Mouse (Mus musculus): ENCODE data around the gene Tcn2. TPM values are rescaled to one million over a fixed set of nuclear protein-coding genes. Genes with fewer than 3 reads are reported as not detected.
"Not testable (repeated sequence)": the region's sequence is repeated elsewhere in the genome, so short reads cannot be mapped to it uniquely, and the experiment has no call there.

The Tcn2 gene
- polyA plus RNA-seq, 1 experiment from 2014 or later, result 57.5 TPM

DNA sequence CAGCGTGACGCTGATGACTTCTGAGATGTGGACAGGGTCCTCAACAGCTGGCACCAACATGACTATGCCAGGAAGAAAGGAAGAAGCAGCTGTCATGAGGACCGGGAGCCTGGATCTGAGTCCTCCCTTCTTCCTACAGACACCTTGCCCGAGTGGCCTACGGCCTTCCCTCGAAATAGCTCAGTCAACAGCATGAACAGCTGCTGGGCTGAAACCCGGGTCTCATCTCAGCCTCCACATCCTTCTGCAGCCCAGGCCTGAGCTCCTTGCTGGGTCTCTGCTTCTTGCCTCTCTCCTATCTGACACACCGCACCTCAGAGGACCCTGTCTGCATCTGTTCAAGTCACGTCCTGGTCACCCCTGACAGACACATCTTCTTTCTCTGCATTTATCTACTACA, 9.8 kb downstream of the Tcn2 start:
- no peaks in the 10 kb centered on the region for H3K36me3 ChIP-seq
- no peak overlapping the region for H3K9ac ChIP-seq
- no peak for ATAC-seq
- no peaks in the 10 kb centered on the region for H3K4me1 ChIP-seq (replicated peaks)
- 93% methylated on average over 9 of the region's 9 CpGs for WGBS
- no peaks in the 10 kb centered on the region for H3K9me3 ChIP-seq
- no peak overlapping the region for H3K4me2 ChIP-seq (replicated peaks)
- no peak overlapping the region for H3K27ac ChIP-seq
- no peaks in the 10 kb centered on the region for H3K27me3 ChIP-seq (replicated peaks)
- no peak overlapping the region for H3K4me3 ChIP-seq (replicated peaks)

DNA sequence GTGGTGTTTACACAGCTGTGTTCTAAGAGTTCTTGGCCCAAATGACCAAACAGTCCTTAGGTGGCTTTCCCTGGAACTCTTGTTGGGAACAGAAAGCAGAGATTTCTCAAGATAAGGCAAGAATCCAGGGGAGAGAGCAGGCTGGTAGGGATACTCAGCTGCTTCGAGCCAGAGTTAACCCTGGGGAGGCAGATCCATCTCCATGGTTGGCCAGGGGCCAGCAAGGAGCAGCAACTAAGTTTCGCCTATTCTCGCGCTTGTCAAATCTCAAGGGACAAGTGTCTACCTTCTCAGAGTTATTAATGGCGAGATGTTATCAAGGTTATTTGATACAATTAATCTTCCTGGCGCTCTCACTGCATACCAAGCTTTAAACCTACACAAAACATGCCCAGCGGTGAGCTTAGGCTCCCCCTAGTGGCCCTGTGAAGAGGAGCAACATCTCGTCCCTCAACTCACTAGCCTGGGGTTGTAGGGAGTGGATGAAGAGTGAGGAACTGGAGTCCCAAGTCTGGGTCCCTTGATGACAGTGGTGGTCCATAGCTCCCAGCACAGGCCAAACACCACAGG, 10.6 kb downstream of the Tcn2 start:
- no peak overlapping the region for H3K27ac ChIP-seq
- no peak for ATAC-seq
- H3K4me3 ChIP-seq (replicated peaks), result no peak overlapping the region
- no peaks in the 10 kb centered on the region for H3K4me1 ChIP-seq (replicated peaks)
- no peaks in the 10 kb centered on the region for H3K27me3 ChIP-seq (replicated peaks)
- no peak overlapping the region for H3K9ac ChIP-seq
- no peak overlapping the region for H3K4me2 ChIP-seq (replicated peaks)
- 42% methylated on average over 8 of the region's 8 CpGs for WGBS
- no peaks in the 10 kb centered on the region for H3K9me3 ChIP-seq
- no peaks in the 10 kb centered on the region for H3K36me3 ChIP-seq

GRCm38 (mm10) chr11:3920476-3920875, 11.5 kb downstream of the Tcn2 start:
- WGBS, result 87% methylated on average over 7 of the region's 7 CpGs
- H3K36me3 ChIP-seq, result no peaks in the 10 kb centered on the region
- no peak for ATAC-seq
- no peaks in the 10 kb centered on the region for H3K4me1 ChIP-seq (replicated peaks)
- no peaks in the 10 kb centered on the region; the same call in 1 of the 2 replicates for H3K27me3 ChIP-seq (replicated peaks)
- no peak overlapping the region for H3K9ac ChIP-seq
- no peak overlapping the region for H3K27ac ChIP-seq
- H3K4me2 ChIP-seq (replicated peaks), result no peak overlapping the region
- H3K4me3 ChIP-seq (replicated peaks), result no peak overlapping the region
- H3K9me3 ChIP-seq, result no peaks in the 10 kb centered on the region

- 51% methylated on average over 1 of the region's 1 CpGs for WGBS
- Histone ChIP-seq H3K9me3 (no peaks in the 10 kb centered on the region), H3K36me3 (no peaks in the 10 kb centered on the region), H3K27me3 (replicated peaks) (no peaks in the 10 kb centered on the region; the same call in 1 of the 2 replicates), H3K4me2 (replicated peaks) (no peak overlapping the region), H3K4me1 (replicated peaks) (peaks cover 6% of the 10 kb centered on the region; the same call in 1 of the 2 replicates), H3K4me3 (replicated peaks) (no peak overlapping the region), H3K27ac (no peak overlapping the region), H3K9ac (no peak overlapping the region)
- no peak for ATAC-seq
Observed at GRCm38 (mm10) chr11:3918738-3919137, 13.2 kb downstream of the Tcn2 start.

DNA sequence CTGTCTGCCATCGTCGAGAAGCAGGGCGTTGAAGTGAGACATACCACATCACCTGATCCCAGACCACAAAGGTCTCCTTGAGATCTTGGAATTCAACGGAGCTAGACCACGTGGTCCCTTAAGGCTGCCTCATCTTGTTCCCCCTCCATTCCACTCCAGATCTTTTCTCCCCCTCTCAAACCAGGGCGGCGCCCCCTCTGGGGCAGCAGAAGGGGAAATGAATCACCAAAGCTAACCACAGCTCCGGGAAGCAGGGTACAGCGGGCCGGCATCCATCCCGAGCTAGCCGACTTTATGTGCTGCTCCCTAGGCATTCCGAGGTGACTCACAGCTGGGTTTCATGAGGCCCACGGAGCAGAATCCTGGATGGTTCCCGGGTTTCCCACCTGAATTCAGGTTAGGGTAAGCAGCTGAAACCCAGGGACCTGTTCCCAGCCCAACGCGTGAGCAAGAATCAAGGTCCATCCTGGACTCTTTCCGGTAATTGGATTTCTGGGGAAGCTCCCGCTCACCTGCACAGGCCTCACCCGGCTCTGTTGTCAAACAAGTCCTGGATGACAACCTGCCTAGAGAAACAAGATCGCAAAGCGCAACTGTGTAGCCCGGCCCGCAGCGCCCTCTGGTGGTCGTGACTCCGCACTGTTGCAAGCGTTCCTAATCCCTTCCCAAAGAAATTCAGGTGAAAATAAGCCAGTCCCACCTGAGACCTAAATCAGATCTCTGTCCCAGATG, 17.7 kb downstream of the Tcn2 start, which contains the start of gene Slc35e4:
Slc35e4 (minus strand) TSS at position 556 of the 732 bp plus-strand sequence.
- peak within 1 kb of the TSS; percentile 95 for H3K4me2 ChIP-seq (replicated peaks)
- peaks cover 23% of the 10 kb centered on the region for H3K4me1 ChIP-seq (replicated peaks)
- under 1% methylated on average over 28 of the region's 28 CpGs for WGBS
- peak within 1 kb of the TSS; percentile 22; the same call in 1 of the 2 replicates for H3K27ac ChIP-seq
- peak; percentile 77 for ATAC-seq
- peak within 1 kb of the TSS; percentile 62 for H3K4me3 ChIP-seq (replicated peaks)
- no peaks in the 10 kb centered on the region for H3K36me3 ChIP-seq
- peak within 1 kb of the TSS; percentile 43 for H3K9ac ChIP-seq
- H3K27me3 ChIP-seq (replicated peaks), result peaks cover 10% of the 10 kb centered on the region
- H3K9me3 ChIP-seq, result no peaks in the 10 kb centered on the region

GRCm38 (mm10) chr11:3913316-3914108, 18.4 kb downstream of the Tcn2 start:
- peak overlapping the region; percentile 95 for H3K4me2 ChIP-seq (replicated peaks)
- under 1% methylated on average over 65 of the region's 65 CpGs for WGBS
- peak; percentile 88 for ATAC-seq
- H3K27me3 ChIP-seq (replicated peaks), result peaks cover 10% of the 10 kb centered on the region
- H3K36me3 ChIP-seq, result no peaks in the 10 kb centered on the region
- H3K27ac ChIP-seq, result peak overlapping the region; percentile 22; the same call in 1 of the 2 replicates
- H3K4me3 ChIP-seq (replicated peaks), result peak overlapping the region; percentile 62
- H3K9me3 ChIP-seq, result no peaks in the 10 kb centered on the region
- H3K9ac ChIP-seq, result peak overlapping the region; percentile 43
- H3K4me1 ChIP-seq (replicated peaks), result peaks cover 23% of the 10 kb centered on the region

GRCm38 (mm10) chr11:3912875-3913271, 19.1 kb downstream of the Tcn2 start:
- H3K9ac ChIP-seq, result peak overlapping the region; percentile 43; the same call in 1 of the 2 replicates
- no peaks in the 10 kb centered on the region for H3K36me3 ChIP-seq
- peaks cover 23% of the 10 kb centered on the region for H3K4me1 ChIP-seq (replicated peaks)
- H3K9me3 ChIP-seq, result no peaks in the 10 kb centered on the region
- ATAC-seq, result 0 out of 2 replicates have a peak, but pooled peaks have one; percentile 0
- peak overlapping the region; percentile 95 for H3K4me2 ChIP-seq (replicated peaks)
- 6% methylated on average over 16 of the region's 16 CpGs for WGBS
- peaks cover 10% of the 10 kb centered on the region for H3K27me3 ChIP-seq (replicated peaks)
- no peak overlapping the region for H3K27ac ChIP-seq
- peak overlapping the region; percentile 62 for H3K4me3 ChIP-seq (replicated peaks)

DNA sequence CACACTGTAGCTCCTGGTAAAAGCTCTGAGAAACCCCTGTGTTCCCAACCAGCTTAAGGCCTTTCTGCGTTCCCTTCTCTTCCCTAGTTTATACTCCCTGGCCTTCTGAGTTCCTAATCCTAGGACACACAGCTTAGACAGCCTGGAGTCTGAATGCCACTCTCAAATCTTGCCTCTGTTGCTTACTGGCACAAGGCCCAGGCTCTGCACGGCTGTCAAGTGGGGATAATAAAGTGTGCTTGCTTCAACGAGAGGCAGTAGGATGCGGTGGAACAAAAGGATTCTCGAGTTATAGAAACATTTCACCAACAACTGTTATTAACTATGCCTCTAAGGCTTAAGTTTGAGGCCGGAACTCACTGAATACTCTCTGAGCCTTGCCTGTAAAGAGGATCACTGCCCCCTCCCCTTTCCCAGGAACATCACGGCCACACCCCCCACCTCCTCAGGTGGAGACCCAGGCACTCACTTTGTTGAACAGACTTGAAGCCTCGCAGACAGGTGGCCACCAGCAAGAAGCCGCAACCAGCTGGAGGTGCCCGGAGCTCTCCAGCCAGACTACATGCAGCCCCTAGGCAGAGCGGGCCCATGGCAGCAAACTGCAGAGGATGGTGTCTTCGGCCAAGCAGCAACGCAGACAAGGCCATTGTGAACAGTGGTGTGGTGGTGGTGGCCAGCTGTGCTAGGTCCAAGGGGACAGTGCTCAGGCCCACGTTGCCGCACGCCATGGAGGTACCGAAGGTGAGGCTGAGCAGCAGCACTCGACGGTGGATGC, 19.7 kb downstream of the Tcn2 start:
- peak overlapping the region; percentile 95 for H3K4me2 ChIP-seq (replicated peaks)
- no peaks in the 10 kb centered on the region for H3K36me3 ChIP-seq
- WGBS, result 32% methylated on average over 19 of the region's 19 CpGs
- peaks cover 23% of the 10 kb centered on the region for H3K4me1 ChIP-seq (replicated peaks)
- H3K27me3 ChIP-seq (replicated peaks), result peaks cover 10% of the 10 kb centered on the region
- peak overlapping the region; percentile 43; the same call in 1 of the 2 replicates for H3K9ac ChIP-seq
- H3K4me3 ChIP-seq (replicated peaks), result peak overlapping the region; percentile 62
- no peak overlapping the region for H3K27ac ChIP-seq
- H3K9me3 ChIP-seq, result no peaks in the 10 kb centered on the region
- ATAC-seq, result no peak

DNA sequence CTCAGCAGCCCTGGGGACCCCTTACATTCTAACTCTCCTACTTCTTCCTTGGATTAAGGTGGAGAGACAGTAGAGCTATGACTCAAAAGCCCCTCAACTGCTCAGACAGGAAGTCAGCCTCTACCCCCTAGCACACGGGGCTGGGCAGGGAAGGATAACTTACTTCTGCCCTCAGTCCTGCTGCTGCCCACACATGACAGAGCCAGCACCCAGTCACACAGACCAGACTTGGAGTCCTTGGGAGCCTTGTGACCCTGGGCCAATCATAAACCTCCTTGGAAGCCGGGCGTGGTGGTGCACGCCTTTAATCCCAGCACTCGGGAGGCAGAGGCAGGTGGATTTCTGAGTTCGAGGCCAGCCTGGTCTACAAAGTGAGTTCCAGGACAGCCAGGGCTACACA, 20.5 kb downstream of the Tcn2 start:
- H3K9me3 ChIP-seq; H3K4me2 ChIP-seq (replicated peaks); H3K36me3 ChIP-seq; H3K4me3 ChIP-seq (replicated peaks); ATAC-seq; H3K9ac ChIP-seq; H3K27ac ChIP-seq: not testable (repeated sequence)
- Histone ChIP-seq H3K4me1 (replicated peaks) (peaks cover 23% of the 10 kb centered on the region), H3K27me3 (replicated peaks) (peaks cover 10% of the 10 kb centered on the region)
- 91% methylated on average over 6 of the region's 6 CpGs for WGBS

- no peaks in the 10 kb centered on the region for H3K36me3 ChIP-seq
- no peak overlapping the region for H3K9ac ChIP-seq
- peaks cover 10% of the 10 kb centered on the region for H3K27me3 ChIP-seq (replicated peaks)
- H3K27ac ChIP-seq, result no peak overlapping the region
- H3K9me3 ChIP-seq, result no peaks in the 10 kb centered on the region
- ATAC-seq, result no peak
- H3K4me2 ChIP-seq (replicated peaks), result no peak overlapping the region; the same call in 1 of the 2 replicates
- H3K4me3 ChIP-seq (replicated peaks), result no peak overlapping the region
- 76% methylated on average over 5 of the region's 5 CpGs for WGBS
- peaks cover 23% of the 10 kb centered on the region for H3K4me1 ChIP-seq (replicated peaks)
Observed at GRCm38 (mm10) chr11:3910513-3911310, 21.2 kb downstream of the Tcn2 start.

DNA sequence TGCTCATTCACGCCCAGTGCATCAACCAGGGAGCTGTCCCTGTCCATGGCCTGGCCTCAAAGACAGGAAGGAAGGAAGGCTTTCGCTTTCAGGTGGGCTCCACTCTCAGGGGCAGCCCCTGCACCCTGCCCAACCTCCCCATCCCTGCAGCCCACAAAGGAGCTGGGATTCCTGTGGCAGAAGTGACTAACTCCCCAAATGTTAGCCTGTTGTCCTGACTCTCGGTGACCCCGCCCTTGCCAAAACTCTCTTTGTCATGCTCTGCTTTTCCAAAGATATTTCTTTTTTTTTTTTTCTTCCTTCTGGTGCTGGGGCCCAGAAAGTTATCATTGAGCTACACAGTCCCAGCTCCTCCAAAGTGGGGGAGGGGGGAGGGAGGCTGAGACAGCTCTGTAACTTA, 22.7 kb downstream of the Tcn2 start:
- Histone ChIP-seq H3K9me3 (no peaks in the 10 kb centered on the region), H3K4me3 (replicated peaks) (no peak overlapping the region), H3K4me2 (replicated peaks) (no peak overlapping the region), H3K4me1 (replicated peaks) (peaks cover 21% of the 10 kb centered on the region), H3K27ac (no peak overlapping the region), H3K36me3 (no peaks in the 10 kb centered on the region), H3K9ac (no peak overlapping the region), H3K27me3 (replicated peaks) (peaks cover 10% of the 10 kb centered on the region; the same call in 1 of the 2 replicates)
- no peak for ATAC-seq
- 88% methylated on average over 4 of the region's 4 CpGs for WGBS
